Mouse (Mus musculus) intestine, embryonic 16.5 days (tissue): Measurements from ENCODE around the gene Tom1l1. TPM values are rescaled to one million over a fixed set of nuclear protein-coding genes. Genes with fewer than 3 reads are reported as not detected.

Experiments used
- ATAC-seq: fragments of 200-750 bp; cut with Nextera tagmentation; 2 replicates; pipeline ENCODE4 v1.8.0; 2017; ENCODE audit warnings: moderate TSS enrichment, moderate library complexity
- H3K27ac ChIP-seq: fragments of 300-500 bp; sonication (generic); 2 replicates; pipeline ENCODE4 v1.5.1; 2014; ENCODE audit warnings: mild to moderate bottlenecking, low read length
- H3K27me3 ChIP-seq: fragments of 300-500 bp; sonication (generic); replicated peaks from 2 replicates; pipeline ENCODE4 v1.6.1; 2014; ENCODE audit warnings: low read length, control low read depth, mixed read lengths; ENCODE audit not compliant: control insufficient read depth, insufficient read depth
- H3K36me3 ChIP-seq: fragments of 300-500 bp; sonication (generic); 2 replicates; pipeline ENCODE4 v1.6.1; 2014; ENCODE audit warnings: low read length, control low read depth; ENCODE audit not compliant: control insufficient read depth, insufficient read depth
- H3K4me1 ChIP-seq: fragments of 300-500 bp; sonication (generic); 2 replicates; pipeline ENCODE4 v1.6.1; 2014; ENCODE audit warnings: low read length, control low read depth, mixed read lengths; ENCODE audit not compliant: control insufficient read depth, insufficient read depth
- H3K4me2 ChIP-seq: fragments of 300-500 bp; sonication (generic); 2 replicates; pipeline ENCODE4 v1.6.1; 2014; ENCODE audit warnings: low read depth, low read length, control low read depth
- H3K4me3 ChIP-seq: fragments of 300-500 bp; sonication (generic); 2 replicates; pipeline ENCODE4 v1.5.1; 2014; ENCODE audit warnings: mild to moderate bottlenecking, low read length
- H3K9ac ChIP-seq: fragments of 300-500 bp; sonication (generic); 2 replicates; pipeline ENCODE4 v1.6.1; 2014; ENCODE audit warnings: low read depth, low read length
- H3K9me3 ChIP-seq: fragments of 300-500 bp; sonication (generic); 2 replicates; pipeline ENCODE4 v1.6.1; 2016; ENCODE audit warnings: low read length, control low read depth; ENCODE audit not compliant: control insufficient read depth
- WGBS: fragments of 180-500 bp; shearing (Covaris S2); extraction: QIAGEN DNeasy Blood & Tissue Kit; methylation state at CpG from one replicate; pipeline ENCODE4 v1.1.7; 2014; 5-methylcytosine and 5-hydroxymethylcytosine counted together
- polyA plus RNA-seq: library from polyadenylated mRNA; unstranded; fragments of >200 nt; fragmentation: Nextera tagmentation; extraction: Ambion mirVana; gene quantifications from 2 replicates; pipeline ENCODE4 v1.2.1, GENCODE M21; 2015

Gene Tom1l1
- polyA plus RNA-seq, 1 experiment from 2014 or later, result 65.6 TPM

DNA sequence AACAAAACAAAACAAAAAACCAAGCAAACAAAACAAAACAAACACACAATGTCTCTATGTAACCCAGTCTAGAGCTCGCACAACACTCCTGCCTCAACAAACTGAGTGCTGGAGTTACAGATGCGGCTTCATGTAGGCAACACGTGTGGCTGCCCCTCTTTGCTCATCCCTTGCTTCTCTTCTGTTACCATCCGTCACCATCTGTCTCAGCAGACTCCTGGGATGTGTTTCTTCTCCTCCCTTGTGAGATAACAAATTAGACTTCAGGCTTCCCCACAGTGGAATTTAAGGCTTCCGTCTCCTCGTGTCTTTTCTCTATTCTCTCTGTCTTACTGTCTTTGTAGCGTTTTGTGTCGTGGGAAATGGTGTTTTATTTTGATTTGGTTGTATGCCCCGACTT lies 7.6 kb upstream of the Tom1l1 start:
- 50% methylated on average over 9 of the region's 9 CpGs for WGBS
- no peaks in the 10 kb centered on the region for H3K27me3 ChIP-seq
- no peak for ATAC-seq
- no peak overlapping the region for H3K4me2 ChIP-seq
- H3K4me3 ChIP-seq, result no peak overlapping the region
- H3K27ac ChIP-seq, result no peak overlapping the region
- H3K36me3 ChIP-seq, result no peaks in the 10 kb centered on the region
- H3K4me1 ChIP-seq, result no peaks in the 10 kb centered on the region
- no peaks in the 10 kb centered on the region for H3K9me3 ChIP-seq
- H3K9ac ChIP-seq, result no peak overlapping the region

DNA sequence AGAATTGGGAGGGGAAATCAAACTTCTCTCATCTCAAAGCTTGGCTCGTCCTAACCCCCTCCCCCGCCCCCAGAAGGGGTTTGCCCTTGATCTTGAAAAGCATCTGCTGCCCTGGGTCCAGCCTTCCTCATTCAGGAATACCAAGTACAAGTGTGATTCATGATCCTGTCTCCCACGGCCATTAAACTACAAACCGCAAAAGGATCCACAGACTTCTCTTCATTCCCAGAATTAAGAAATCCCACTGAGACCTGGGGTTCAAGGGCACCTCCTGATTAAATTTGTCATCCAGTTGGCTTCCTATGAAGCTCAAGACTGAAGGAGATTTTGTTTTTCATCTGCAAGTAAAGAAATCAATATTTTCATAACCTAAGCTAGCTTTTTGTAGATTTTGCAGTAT lies 6.0 kb upstream of the Tom1l1 start:
- H3K36me3 ChIP-seq, result no peaks in the 10 kb centered on the region
- H3K9ac ChIP-seq, result no peak overlapping the region
- ATAC-seq, result no peak
- H3K9me3 ChIP-seq, result no peaks in the 10 kb centered on the region
- H3K27me3 ChIP-seq, result no peaks in the 10 kb centered on the region
- H3K4me1 ChIP-seq, result no peaks in the 10 kb centered on the region
- no peak overlapping the region for H3K27ac ChIP-seq
- H3K4me2 ChIP-seq, result no peak overlapping the region
- no peak overlapping the region for H3K4me3 ChIP-seq
- WGBS, result 47% methylated on average over 4 of the region's 4 CpGs

DNA sequence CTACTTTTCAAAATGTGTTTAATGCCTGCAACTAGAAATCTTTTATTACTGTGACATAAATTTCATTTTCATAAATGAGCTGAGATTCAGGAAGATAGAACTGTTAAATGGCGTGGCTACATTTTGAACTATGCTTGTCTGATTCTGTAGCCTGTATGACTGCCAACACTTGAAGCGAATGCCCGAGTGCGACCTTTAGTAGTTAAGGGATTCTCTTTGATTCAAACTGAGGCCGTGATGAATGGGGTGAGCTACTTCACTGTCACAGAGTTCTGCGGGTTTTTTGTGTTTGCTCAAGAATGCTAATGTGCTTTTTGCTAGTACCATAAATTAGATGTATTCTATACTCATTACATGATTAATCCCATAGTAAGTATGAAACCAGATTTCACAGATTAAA lies 2.2 kb upstream of the Tom1l1 start:
- WGBS, result 63% methylated on average over 6 of the region's 6 CpGs
- Histone ChIP-seq H3K4me3 (no peak overlapping the region), H3K9ac (no peak overlapping the region)

DNA sequence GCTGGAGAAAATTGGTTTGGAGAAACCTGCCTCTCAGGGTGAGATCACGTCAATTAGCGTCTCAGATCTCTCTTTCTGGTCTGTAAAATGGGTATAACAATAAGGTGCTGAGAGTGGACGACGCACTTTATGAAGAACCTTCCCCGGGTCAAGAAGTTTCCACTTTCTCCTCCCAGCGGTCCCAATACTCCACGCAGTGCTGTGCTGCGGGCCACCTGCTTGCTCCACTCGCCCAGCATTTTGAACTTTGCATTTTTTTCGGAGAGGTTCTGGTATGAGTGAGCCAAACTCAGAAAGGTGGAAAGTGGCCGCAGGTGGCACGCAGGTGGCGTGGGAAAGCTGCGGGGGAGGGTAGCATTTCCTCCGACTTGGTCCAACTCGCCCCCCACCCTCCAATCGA lies 1.1 kb downstream of the Tom1l1 start:
- Histone ChIP-seq H3K9me3 (no peaks in the 10 kb centered on the region), H3K27me3 (no peaks in the 10 kb centered on the region), H3K4me2 (peak overlapping the region; percentile 89), H3K27ac (peak overlapping the region; percentile 61), H3K4me3 (peak overlapping the region; percentile 74), H3K9ac (peak overlapping the region; percentile 76), H3K4me1 (peaks cover 9% of the 10 kb centered on the region; the same call in 1 of the 2 replicates), H3K36me3 (no peaks in the 10 kb centered on the region)
- WGBS, result 1% methylated on average over 17 of the region's 17 CpGs
- peak; percentile 72 for ATAC-seq

More for the DNA sequence above, 2.2 kb upstream of the Tom1l1 start:
- H3K27me3 ChIP-seq, result no peaks in the 10 kb centered on the region
- H3K27ac ChIP-seq, result no peak overlapping the region
- H3K36me3 ChIP-seq, result no peaks in the 10 kb centered on the region
- H3K4me2 ChIP-seq, result no peak overlapping the region
- no peak for ATAC-seq
- H3K9me3 ChIP-seq, result no peaks in the 10 kb centered on the region
- peaks cover 9% of the 10 kb centered on the region; the same call in 1 of the 2 replicates for H3K4me1 ChIP-seq

DNA sequence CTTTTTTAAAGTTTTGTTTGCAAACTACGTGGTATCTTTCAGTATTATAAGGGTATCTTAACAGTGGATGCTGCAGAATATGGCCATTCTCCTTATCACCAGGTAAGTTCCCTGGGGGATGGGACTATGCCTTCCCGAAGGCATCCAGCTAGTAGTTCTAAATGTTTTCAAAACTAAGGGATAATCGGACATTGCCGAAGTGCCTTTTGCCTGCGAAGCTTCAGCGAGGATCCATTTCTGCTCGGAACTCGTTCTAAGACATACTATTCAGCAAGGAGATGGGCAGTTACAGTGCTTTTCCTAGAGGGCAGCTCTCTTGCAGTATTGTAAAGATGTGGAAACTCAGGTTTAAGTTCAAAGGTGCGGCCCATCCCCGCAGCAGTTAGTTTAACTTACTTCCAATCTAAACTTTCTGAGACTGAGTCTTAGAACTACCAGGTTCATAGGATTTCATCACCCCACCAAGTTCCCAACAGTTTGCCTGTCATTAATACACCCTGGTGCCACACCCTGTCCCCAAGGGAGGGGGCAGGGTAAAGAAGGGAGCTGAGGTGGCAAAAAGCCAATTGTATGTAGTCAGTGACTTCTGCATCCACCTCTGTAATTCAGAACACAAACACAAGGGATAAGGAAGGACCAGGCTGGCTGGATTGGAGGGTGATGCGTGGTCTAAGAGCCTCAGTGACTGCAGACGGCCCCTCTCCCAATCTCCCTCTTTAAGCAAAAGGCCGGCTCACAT lies 1.7 kb downstream of the Tom1l1 start:
- H3K36me3 ChIP-seq, result no peaks in the 10 kb centered on the region
- H3K27me3 ChIP-seq, result no peaks in the 10 kb centered on the region
- 62% methylated on average over 13 of the region's 13 CpGs for WGBS
- H3K4me2 ChIP-seq, result peak overlapping the region; percentile 89
- peak overlapping the region; percentile 76 for H3K9ac ChIP-seq
- peak; percentile 61 for ATAC-seq
- H3K27ac ChIP-seq, result peak overlapping the region; percentile 61
- H3K9me3 ChIP-seq, result no peaks in the 10 kb centered on the region
- H3K4me3 ChIP-seq, result peak overlapping the region; percentile 74
- peaks cover 9% of the 10 kb centered on the region; the same call in 1 of the 2 replicates for H3K4me1 ChIP-seq

DNA sequence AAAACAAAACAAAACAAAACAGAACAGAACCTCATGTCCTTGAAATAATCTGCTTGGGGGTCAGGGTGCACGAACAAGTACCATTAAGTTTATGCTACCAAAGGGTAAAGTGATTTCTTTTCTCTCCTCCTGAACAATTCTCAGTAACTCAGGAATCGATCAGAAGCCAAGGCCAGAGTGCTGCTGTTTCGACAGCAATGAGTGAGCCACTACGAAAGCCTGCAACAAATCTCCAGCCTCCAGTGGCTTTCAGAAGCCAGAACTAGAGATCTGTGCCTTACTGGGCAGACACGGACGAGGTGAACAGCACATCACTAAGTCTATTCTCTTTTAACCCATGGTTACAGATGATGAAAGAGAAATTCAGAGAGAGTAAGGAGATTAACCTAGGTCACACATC lies 3.0 kb downstream of the Tom1l1 start:
- WGBS, result 80% methylated on average over 6 of the region's 6 CpGs
- no peak overlapping the region for H3K4me3 ChIP-seq
- H3K9ac ChIP-seq, result no peak overlapping the region

DNA sequence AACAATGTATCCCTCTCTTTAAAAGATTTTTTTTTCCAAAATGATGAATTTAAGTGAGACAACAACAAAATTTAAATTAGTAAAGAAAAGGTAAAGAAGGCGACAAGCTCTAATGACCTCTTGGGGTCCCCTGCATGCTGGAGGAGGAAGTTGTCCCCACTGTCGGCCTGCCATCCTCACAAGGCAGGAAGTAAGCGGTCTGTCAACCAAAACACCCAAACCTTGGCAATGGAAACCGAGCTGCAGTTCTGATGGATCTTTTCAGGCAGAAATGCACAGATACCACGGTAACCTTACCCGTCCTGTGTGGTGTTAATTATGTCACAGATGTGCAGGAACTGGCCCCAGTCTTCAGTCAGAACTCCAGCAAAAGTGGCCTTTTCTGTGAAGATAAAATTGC lies 3.4 kb downstream of the Tom1l1 start:
- Histone ChIP-seq H3K27me3 (no peaks in the 10 kb centered on the region), H3K36me3 (0 out of 2 replicates have a peak, but pooled peaks cover under 1% of the 10 kb centered on the region), H3K9ac (no peak overlapping the region), H3K27ac (no peak overlapping the region), H3K4me2 (no peak overlapping the region), H3K9me3 (no peaks in the 10 kb centered on the region), H3K4me1 (peaks cover 9% of the 10 kb centered on the region; the same call in 1 of the 2 replicates), H3K4me3 (no peak overlapping the region)
- WGBS, result 66% methylated on average over 6 of the region's 6 CpGs
- no peak for ATAC-seq

More for the DNA sequence above, 3.0 kb downstream of the Tom1l1 start:
- no peak for ATAC-seq
- H3K9me3 ChIP-seq, result no peaks in the 10 kb centered on the region
- no peak overlapping the region for H3K27ac ChIP-seq
- peaks cover 9% of the 10 kb centered on the region; the same call in 1 of the 2 replicates for H3K4me1 ChIP-seq
- H3K36me3 ChIP-seq, result no peaks in the 10 kb centered on the region
- H3K4me2 ChIP-seq, result no peak overlapping the region
- no peaks in the 10 kb centered on the region for H3K27me3 ChIP-seq

DNA sequence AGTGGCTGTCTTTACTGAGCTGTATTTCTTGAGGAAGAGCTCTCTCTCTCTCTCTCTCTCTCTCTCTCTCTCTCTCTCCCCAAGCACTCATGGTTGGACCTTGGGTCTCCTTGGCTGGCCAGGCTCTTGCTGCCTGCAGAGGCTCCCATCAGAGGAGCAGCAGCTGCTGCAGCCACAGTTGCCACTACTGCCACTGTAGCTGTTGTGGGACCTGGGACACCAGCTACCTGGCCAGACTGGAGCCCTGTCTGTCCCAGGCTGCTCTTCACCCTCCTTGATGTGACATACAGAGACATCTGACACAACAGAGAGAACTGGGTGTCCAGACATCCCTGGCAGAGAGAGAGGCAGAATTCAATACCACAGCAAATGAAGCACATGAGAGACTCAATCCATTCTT lies 7.0 kb downstream of the Tom1l1 start:
- Histone ChIP-seq H3K4me2 (no peak overlapping the region), H3K9ac (no peak overlapping the region)

DNA sequence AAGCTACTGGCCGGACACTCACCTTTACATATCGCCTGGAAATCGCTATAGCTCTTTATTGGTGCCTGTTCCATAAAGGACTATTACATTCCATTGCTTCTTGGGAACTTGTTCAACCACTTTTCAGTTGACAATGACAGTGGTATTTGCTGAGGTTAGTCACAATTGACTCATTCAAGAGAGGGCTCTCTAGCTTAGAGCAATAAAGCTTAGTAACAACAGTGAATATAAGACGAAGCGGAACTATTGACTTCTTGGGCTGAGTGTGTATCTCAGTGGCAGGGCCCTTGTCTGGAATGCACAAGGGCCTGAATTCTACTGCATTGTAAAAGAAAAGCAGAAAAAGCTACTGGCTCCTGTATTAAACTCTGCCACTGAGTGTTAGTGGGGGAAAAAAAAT lies 9.6 kb downstream of the Tom1l1 start:
- no peaks in the 10 kb centered on the region; the same call in 1 of the 2 replicates for H3K4me1 ChIP-seq
- WGBS, result 71% methylated on average over 5 of the region's 5 CpGs
- peak; percentile 90 for ATAC-seq
- H3K9me3 ChIP-seq, result no peaks in the 10 kb centered on the region
- H3K4me2 ChIP-seq, result no peak overlapping the region
- no peak overlapping the region for H3K9ac ChIP-seq
- H3K27me3 ChIP-seq, result no peaks in the 10 kb centered on the region
- H3K4me3 ChIP-seq, result no peak overlapping the region
- 0 out of 2 replicates have a peak, but pooled peaks cover 2% of the 10 kb centered on the region for H3K36me3 ChIP-seq
- no peak overlapping the region for H3K27ac ChIP-seq

More for the DNA sequence above, 7.0 kb downstream of the Tom1l1 start:
- no peaks in the 10 kb centered on the region for H3K27me3 ChIP-seq
- no peak overlapping the region for H3K4me3 ChIP-seq
- H3K4me1 ChIP-seq, result peaks cover 4% of the 10 kb centered on the region
- H3K9me3 ChIP-seq, result no peaks in the 10 kb centered on the region
- ATAC-seq, result no peak
- H3K36me3 ChIP-seq, result 0 out of 2 replicates have a peak, but pooled peaks cover 2% of the 10 kb centered on the region
- H3K27ac ChIP-seq, result no peak overlapping the region
